Mouse (Mus musculus) heart, postnatal 14 days (tissue): ENCODE data around the gene Arhgap10. TPM values are rescaled to one million over a fixed set of nuclear protein-coding genes. Genes with fewer than 3 reads are reported as not detected.

ENCODE experiments used
- DNase-seq, 2 experiments: peaks; one replicate each; pipeline ENCODE4 v3.0.0; 2021 to 2022
- intact Hi-C: fragments of 180-260 bp; cut with DNase I; formaldehyde crosslinking; loops from one replicate; pipeline ENCODE4 v1.15.1; 2025
- total RNA-seq, 2 experiments: library from RNA; stranded (reverse); gene quantifications; 2 replicates each; pipeline ENCODE4 v1.2.3; 2021

The Arhgap10 gene
- total RNA-seq, 2 experiments from 2014 or later, result 48.6 to 52.5 TPM

GRCm38 (mm10) chr8:77520601-77521000 lies 2.8 kb upstream of the Arhgap10 start:
- intact Hi-C loops, result loop anchor here (5.0 kb wide), 1 partner anchor 98 kb away; no protein-coding TSS in a partner anchor
- no peak for DNase-seq

DNA sequence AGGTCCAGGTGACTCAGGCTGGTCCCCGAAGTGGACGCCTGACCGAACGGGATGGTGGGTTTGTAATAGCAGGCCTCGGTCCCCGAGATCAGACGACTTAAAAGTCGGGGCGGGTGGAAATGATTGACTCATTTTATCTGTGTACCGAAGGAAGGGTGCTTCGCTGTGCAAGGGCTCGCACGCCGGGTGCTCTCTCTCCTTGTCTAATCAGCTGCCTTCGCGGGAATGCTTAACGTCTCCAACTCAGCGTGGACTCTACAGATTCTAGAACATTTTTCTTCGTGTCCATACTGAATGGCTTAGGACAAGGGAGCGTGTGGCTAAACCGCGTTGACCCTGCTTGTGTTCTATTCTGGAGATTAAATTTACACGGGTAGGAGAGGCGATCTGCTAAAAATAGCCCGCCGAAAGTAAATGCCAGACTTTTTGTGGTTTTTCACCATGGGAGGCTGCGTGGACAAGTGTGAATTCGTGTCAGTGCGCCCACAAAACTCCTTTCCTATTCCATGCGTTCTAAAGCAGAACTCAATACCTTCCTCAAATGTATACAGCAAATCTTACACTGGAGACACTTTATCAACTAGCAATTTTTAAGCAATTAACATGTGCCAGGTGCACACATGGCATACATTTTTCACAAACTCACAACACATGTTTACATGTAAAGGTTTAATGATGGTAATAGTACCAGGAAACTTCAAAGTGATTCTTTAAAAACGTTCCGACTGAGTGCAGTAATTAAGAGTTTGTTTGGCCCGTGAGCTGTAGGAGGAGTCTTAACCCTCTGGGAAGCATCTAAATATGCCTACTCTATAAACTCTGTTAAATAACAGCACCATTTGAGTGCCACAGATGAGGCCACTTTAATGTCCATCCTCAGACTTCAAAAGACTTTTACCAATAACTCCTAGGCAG lies 705 bp upstream of the Arhgap10 start:
- intact Hi-C loops, result loop anchor here (5.0 kb wide), 2 partner anchors 41 to 76 kb away; no protein-coding TSS in a partner anchor
- DNase-seq, result no peak

DNA sequence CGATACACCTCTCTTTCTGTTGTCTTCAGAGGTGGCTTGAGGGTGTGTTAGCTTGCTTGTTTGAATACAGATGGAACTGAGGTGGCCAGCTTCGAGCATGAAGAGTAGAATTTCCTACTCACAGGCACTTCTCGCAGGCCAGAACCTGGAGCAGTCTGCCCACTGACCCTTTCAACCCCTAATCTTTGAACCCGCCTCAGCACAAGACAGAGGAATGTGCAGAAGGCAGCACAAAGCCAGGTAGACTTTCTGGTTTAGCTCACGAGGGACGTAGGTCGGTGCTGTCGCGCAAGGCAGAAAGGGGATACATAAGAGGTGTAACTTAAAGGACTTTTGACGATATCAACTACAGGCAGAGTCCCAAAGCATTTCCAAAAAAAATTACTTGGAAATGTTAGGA lies 908 bp downstream of the Arhgap10 start:
- intact Hi-C loops, result loop anchor here (2.0 to 5.0 kb wide), 3 partner anchors 24 to 75 kb away; no protein-coding TSS in a partner anchor
- DNase-seq, result no peak

DNA sequence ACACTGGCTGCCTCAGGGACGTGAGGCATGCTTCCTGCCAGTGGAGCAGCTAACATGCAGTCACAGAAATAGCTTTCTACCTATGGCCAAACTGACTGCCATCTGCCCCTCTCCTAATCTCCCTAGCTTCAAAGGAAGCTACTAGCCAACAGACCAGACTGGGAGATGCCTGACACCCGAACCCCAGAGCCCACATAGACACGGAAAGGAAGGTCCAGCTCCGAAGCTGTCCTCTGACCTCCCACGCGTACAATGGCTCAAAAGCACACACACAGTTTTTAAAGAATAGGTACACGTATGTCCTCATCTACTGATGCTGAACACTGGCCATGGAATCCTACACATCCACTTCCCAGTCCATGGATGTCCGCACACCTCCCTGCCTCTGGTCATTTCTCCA lies 2.0 kb downstream of the Arhgap10 start:
- intact Hi-C loops, result loop anchor here (2.0 to 5.0 kb wide), 3 partner anchors 23 to 73 kb away; no protein-coding TSS in a partner anchor
- DNase-seq, result no peak

DNA sequence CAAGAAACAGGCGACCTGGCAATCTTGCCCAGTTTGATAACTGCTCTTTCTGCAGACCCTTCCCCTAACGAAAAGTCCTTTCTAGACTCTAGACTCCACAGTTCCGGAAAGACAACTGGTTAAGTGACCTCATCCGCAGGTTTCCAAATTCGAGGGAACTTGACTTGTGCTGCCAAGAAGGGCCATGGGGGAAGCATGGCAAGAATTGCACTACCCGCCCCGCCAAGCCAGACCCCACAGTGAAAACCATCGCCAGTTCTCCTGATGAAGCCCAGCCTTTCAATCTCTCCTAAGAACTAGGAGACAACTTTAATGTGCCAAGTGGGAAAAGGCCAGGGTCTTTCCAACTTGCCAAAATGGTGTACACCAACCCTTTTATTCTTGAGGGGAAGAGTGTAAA lies 2.6 kb downstream of the Arhgap10 start:
- intact Hi-C loops, result loop anchor here (5.0 kb wide), 2 partner anchors 38 to 73 kb away; no protein-coding TSS in a partner anchor
- no peak for DNase-seq

DNA sequence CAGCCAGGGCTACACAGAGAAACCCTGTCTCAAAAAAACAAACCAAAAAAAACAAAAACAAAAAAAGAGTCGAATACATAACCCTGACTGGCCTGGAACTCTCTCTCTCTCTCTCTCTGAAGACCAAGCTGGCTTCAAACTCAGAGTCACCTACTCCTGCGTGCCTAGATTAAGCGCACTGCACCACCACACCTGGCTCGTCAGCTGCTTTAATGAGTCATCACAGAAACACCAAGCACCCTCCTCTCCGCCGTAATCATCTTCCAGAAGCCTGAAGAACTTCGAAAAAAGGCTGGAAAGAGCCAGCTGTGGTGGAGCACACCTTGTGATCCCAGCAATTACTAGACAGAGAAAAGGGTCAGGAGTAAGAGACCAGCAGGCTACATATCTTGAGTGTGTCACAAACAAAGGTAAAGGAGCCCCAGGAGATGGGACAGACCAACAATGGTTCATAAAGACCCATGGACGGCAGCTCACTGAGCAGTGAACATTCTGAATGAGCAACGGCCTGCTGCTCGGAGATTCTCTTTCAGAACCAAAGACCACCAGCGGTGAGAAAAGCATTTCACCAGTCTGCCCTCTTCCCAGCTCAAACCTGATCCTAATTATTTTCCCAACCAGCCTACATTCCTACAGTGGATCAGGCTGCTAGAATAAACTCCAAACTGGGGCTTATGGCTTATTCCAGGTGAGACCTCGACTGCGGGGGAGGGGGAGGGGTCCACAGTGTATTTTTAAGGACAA lies 5.8 kb downstream of the Arhgap10 start:
- intact Hi-C loops, result no loop called here
- no peak for DNase-seq

DNA sequence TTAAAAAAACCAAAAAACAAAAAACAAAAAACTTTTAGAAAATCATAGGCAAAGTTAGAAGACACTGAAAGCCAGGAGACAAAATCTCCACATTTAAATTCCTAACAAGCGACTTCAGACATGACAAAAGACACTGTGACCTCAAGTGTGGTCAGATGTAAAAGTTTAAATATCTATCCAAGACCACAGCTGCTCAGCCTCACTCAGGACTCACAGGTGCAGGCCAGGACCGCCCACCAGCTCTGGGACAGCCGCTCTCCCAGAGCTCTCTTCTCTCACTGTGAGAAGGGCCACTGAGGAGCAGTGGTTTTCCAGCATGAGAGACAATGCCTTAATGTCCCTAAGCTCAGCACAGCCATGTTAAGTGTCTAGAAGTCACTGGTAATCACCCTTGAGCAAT lies 7.3 kb downstream of the Arhgap10 start:
- DNase-seq, result no peak
- intact Hi-C loops, result no loop called here

GRCm38 (mm10) chr8:77509044-77509443 lies 8.7 kb downstream of the Arhgap10 start:
- intact Hi-C loops, result no loop called here
- no peak for DNase-seq

DNA sequence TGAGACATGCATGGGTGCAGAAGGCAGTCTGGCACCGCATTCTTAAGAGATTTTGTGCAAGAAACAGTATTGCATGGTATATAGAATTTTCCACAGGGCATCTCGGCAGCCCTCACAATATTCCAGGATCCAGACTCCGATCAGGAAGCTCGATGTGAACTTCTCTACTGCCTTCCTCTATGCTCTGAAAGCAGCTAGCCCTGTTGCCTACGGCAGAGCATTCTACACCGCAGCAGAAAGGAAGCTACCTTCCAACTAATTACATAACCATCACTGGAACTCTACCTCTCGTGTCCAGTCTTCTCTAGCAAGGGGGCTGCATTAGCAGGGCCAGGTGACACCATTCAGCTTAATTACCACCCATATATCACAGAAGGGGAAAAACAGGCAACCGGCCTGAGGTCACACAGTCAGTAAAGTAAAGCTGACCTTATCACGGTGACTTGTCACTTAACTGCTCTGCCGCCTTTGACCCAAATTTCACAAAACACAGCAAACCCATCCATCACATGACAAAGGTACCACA lies 10.2 kb downstream of the Arhgap10 start:
- intact Hi-C loops, result no loop called here
- DNase-seq, result no peak

DNA sequence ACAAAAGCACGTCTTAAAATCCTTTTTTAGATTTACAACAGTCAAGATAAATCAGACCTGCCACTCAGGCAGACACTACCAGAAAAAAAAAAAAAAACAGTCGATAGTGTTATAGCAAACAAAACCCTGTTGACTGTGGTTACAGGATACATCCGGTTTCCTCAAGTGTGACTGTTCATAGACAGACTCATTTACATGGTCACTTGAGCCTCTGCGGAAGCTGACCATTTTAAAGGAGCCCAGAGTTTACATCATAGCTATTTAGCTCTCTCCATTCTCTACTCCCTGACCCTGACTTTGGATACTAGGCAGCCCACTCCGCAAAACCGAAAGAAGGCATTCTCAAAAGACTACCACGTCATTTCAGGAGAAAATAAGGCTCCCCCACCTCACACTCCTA lies 11.2 kb downstream of the Arhgap10 start:
- no peak for DNase-seq
- intact Hi-C loops, result no loop called here

DNA sequence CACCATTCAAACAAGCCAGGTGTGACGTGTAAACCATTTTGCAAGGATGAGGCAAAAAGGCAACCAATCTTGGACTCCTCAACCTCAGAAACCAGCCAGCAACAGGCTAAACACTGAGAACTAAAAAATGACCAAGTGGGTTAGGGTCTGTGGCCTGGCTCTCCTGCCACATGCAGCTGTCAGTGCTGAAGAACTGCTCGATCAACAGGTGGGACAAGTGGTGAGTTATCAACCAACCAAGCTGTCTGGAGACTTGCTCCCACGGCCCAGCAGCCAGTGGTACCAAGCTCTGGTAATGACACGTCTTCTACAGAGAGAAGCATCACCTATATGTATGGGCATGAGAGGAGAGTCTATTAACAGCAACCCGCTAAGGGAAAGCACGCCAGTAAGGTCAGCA lies 15.2 kb downstream of the Arhgap10 start:
- intact Hi-C loops, result no loop called here
- DNase-seq, result no peak

- intact Hi-C loops, result no loop called here
- no peak for DNase-seq
Observed at GRCm38 (mm10) chr8:77501131-77501530, 16.6 kb downstream of the Arhgap10 start.

DNA sequence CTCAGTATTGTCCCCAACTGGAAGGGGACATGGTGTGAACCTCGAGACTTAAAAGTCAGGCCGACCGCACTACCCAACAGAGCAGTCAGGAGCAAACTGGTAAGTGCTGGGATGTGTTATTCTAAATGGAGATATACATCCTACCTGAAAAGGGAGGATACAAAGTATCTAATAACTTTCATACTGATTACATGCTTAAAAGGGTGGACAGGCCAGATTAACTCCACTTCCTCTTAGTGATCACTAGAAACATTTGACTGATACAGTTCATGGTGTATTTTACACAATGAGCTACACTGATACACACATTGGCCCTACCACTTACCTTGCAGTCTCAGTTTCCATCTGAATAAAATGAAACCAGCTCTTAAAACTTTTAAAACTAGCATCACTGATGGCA lies 17.5 kb downstream of the Arhgap10 start:
- no peak for DNase-seq
- intact Hi-C loops, result no loop called here

- no peak for DNase-seq
Observed at GRCm38 (mm10) chr8:77497442-77497841, 20.3 kb downstream of the Arhgap10 start.

GRCm38 (mm10) chr8:77496253-77496652 lies 21.5 kb downstream of the Arhgap10 start:
- no peak for DNase-seq
- intact Hi-C loops, result no loop called here

More at GRCm38 (mm10) chr8:77497442-77497841, 20.3 kb downstream of the Arhgap10 start:
- intact Hi-C loops, result no loop called here

GRCm38 (mm10) chr8:77494376-77495328 lies 23.1 kb downstream of the Arhgap10 start:
- intact Hi-C loops, result no loop called here
- DNase-seq, result no peak

- peak; percentile 55 to 69 for DNase-seq
- intact Hi-C loops, result loop anchor here (2.0 kb wide), 1 partner anchor 24 kb away; the partner anchor contains the start of gene Arhgap10
Observed at GRCm38 (mm10) chr8:77492356-77493058, 25.2 kb downstream of the Arhgap10 start.

- intact Hi-C loops, result no loop called here
Observed at GRCm38 (mm10) chr8:77491231-77491923, 26.4 kb downstream of the Arhgap10 start.

More at GRCm38 (mm10) chr8:77491231-77491923, 26.4 kb downstream of the Arhgap10 start:
- no peak for DNase-seq
